Mouse (Mus musculus): Measurements from ENCODE around the gene Zfp513. TPM values are rescaled to one million over a fixed set of nuclear protein-coding genes. Genes with fewer than 3 reads are reported as not detected.

The Zfp513 gene
- polyA plus RNA-seq, 1 experiment: 65.0 TPM

- TF ChIP-seq POLR2A (IDR thresholded peaks at IDR 0.05; ENCODE audit: low read depth, low read length) (no peak), CTCF (IDR thresholded peaks at IDR 0.05; ENCODE audit: extremely low read depth, insufficient read length, insufficient replicate concordance, low read depth, low read length) (no peak)
- no peak overlapping the region for H3K4me3 ChIP-seq (ENCODE audit: low read depth, low read length)
- H3K4me1 ChIP-seq (ENCODE audit: control insufficient read depth, insufficient read depth, insufficient read length, low read length): no peaks in the 10 kb centered on the region
- H3K27ac ChIP-seq (ENCODE audit: insufficient read depth, low read depth, low read length): no peak overlapping the region
- H3K27me3 ChIP-seq (ENCODE audit: control insufficient read depth, insufficient read depth, low read length): no peaks in the 10 kb centered on the region
- WGBS: 62% methylated on average over 1 of the region's 1 CpGs
- H3K36me3 ChIP-seq (ENCODE audit: control insufficient read depth, insufficient read depth, low read length): no peaks in the 10 kb centered on the region
These were observed 24.5 kb upstream of the Zfp513 start for GRCm38 (mm10) chr5:31226641-31227040.

GRCm38 (mm10) chr5:31222696-31223095 is 20.6 kb upstream of the Zfp513 start:
- TF ChIP-seq POLR2A (IDR thresholded peaks at IDR 0.05; ENCODE audit: low read depth, low read length) (no peak), CTCF (IDR thresholded peaks at IDR 0.05; ENCODE audit: extremely low read depth, insufficient read length, insufficient replicate concordance, low read depth, low read length) (no peak)
- WGBS: 97% methylated on average over 9 of the region's 9 CpGs

DNA sequence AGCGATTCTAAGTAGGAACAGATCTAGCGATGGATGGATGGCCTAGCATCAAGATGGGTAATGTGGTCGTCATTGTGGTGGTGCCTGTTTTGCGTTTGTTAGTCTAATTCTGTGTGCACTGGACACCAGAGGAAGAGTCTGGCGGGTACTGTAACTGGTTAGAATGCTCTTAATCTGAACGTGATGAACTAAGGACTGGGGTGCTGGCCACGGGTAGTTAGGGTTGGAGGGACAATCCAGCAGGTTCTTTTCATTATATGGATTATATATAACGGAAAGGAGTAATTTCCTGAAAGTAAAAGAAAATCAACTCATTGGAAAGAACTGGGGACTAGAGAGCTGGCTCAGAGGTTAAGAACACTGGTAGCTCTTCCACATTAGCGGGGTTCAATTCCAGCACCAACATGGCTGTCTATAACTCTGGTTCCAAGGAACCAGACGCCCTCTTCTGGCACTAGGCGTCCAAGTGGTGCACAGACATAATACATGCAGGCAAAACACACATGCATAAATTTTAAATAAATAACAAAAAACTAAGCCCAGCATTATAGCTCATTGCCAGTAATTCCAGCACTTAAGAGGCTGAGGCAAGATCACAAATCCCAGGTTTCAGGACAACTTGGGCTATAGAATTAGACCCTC is 19.3 kb upstream of the Zfp513 start:
- Histone ChIP-seq H3K4me3 (ENCODE audit: low read depth, low read length) (peak overlapping the region; percentile 84), H3K36me3 (ENCODE audit: control insufficient read depth, insufficient read depth, low read length) (no peaks in the 10 kb centered on the region), H3K27me3 (ENCODE audit: control insufficient read depth, insufficient read depth, low read length) (no peaks in the 10 kb centered on the region), H3K4me1 (ENCODE audit: control insufficient read depth, insufficient read depth, insufficient read length, low read length) (peaks cover 3% of the 10 kb centered on the region; the same call in 1 of the 2 replicates), H3K27ac (ENCODE audit: insufficient read depth, low read depth, low read length) (peak overlapping the region; percentile 50)
- 21% methylated on average over 11 of the region's 11 CpGs for WGBS
- TF ChIP-seq CTCF (IDR thresholded peaks at IDR 0.05; ENCODE audit: extremely low read depth, insufficient read length, insufficient replicate concordance, low read depth, low read length) (peak; percentile 23; the same call in 1 of the 2 replicates), POLR2A (IDR thresholded peaks at IDR 0.05; ENCODE audit: low read depth, low read length) (no peak)

More at GRCm38 (mm10) chr5:31222696-31223095, 20.6 kb upstream of the Zfp513 start:
- H3K27me3 ChIP-seq (ENCODE audit: control insufficient read depth, insufficient read depth, low read length): no peaks in the 10 kb centered on the region
- H3K27ac ChIP-seq (ENCODE audit: insufficient read depth, low read depth, low read length): no peak overlapping the region
- H3K36me3 ChIP-seq (ENCODE audit: control insufficient read depth, insufficient read depth, low read length): no peaks in the 10 kb centered on the region
- H3K4me1 ChIP-seq (ENCODE audit: control insufficient read depth, insufficient read depth, insufficient read length, low read length): peaks cover 3% of the 10 kb centered on the region; the same call in 1 of the 2 replicates
- no peak overlapping the region for H3K4me3 ChIP-seq (ENCODE audit: low read depth, low read length)

GRCm38 (mm10) chr5:31220448-31221303 is 18.6 kb upstream of the Zfp513 start, which contains the start of gene Ppm1g:
Ppm1g (minus strand) TSS chr5:31220687.
- Histone ChIP-seq H3K36me3 (ENCODE audit: control insufficient read depth, insufficient read depth, low read length) (peaks cover under 1% of the 10 kb centered on the region; the same call in 1 of the 2 replicates), H3K4me3 (ENCODE audit: low read depth, low read length) (peak within 1 kb of the TSS; percentile 84), H3K4me1 (ENCODE audit: control insufficient read depth, insufficient read depth, insufficient read length, low read length) (peaks cover 3% of the 10 kb centered on the region; the same call in 1 of the 2 replicates), H3K27me3 (ENCODE audit: control insufficient read depth, insufficient read depth, low read length) (no peaks in the 10 kb centered on the region), H3K27ac (ENCODE audit: insufficient read depth, low read depth, low read length) (peak within 1 kb of the TSS; percentile 70)
- peak; percentile 79 for TF ChIP-seq POLR2A (IDR thresholded peaks at IDR 0.05; ENCODE audit: low read depth, low read length)
- TF ChIP-seq CTCF (IDR thresholded peaks at IDR 0.05; ENCODE audit: extremely low read depth, insufficient read length, insufficient replicate concordance, low read depth, low read length): peak; percentile 21; the same call in 1 of the 2 replicates
- WGBS: under 1% methylated on average over 70 of the region's 70 CpGs

GRCm38 (mm10) chr5:31219911-31220447 is 17.9 kb upstream of the Zfp513 start:
- peaks cover 2% of the 10 kb centered on the region; the same call in 1 of the 2 replicates for H3K36me3 ChIP-seq (ENCODE audit: control insufficient read depth, insufficient read depth, low read length)
- H3K4me3 ChIP-seq (ENCODE audit: low read depth, low read length): peak overlapping the region; percentile 84
- H3K27ac ChIP-seq (ENCODE audit: insufficient read depth, low read depth, low read length): peak overlapping the region; percentile 70
- H3K4me1 ChIP-seq (ENCODE audit: control insufficient read depth, insufficient read depth, insufficient read length, low read length): peaks cover 3% of the 10 kb centered on the region; the same call in 1 of the 2 replicates
- H3K27me3 ChIP-seq (ENCODE audit: control insufficient read depth, insufficient read depth, low read length): no peaks in the 10 kb centered on the region
- under 1% methylated on average over 40 of the region's 40 CpGs for WGBS
- no peak for TF ChIP-seq POLR2A (IDR thresholded peaks at IDR 0.05; ENCODE audit: low read depth, low read length)
- no peak for TF ChIP-seq CTCF (IDR thresholded peaks at IDR 0.05; ENCODE audit: extremely low read depth, insufficient read length, insufficient replicate concordance, low read depth, low read length)

DNA sequence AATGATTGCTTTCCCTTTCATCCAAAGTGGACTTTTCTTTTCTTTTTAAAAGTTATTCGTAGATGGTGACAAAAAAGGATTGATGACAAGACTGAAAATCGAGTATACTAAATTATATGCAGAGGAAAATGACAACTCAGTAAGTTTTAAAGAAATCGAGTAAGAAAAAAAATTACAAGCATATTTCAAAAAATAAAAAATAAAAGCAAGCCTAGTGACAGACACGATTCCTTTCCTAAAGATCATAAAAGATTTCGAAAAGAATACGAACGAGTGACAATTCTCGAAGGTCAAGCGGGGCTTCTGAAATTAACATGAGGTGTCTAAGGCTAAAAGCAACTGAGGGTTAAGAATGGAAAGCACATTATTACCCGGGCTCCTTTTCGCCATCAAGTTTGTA is 17.4 kb upstream of the Zfp513 start:
- TF ChIP-seq CTCF (IDR thresholded peaks at IDR 0.05; ENCODE audit: extremely low read depth, insufficient read length, insufficient replicate concordance, low read depth, low read length): no peak
- no peak for TF ChIP-seq POLR2A (IDR thresholded peaks at IDR 0.05; ENCODE audit: low read depth, low read length)
- Histone ChIP-seq H3K36me3 (ENCODE audit: control insufficient read depth, insufficient read depth, low read length) (peaks cover 2% of the 10 kb centered on the region; the same call in 1 of the 2 replicates), H3K4me1 (ENCODE audit: control insufficient read depth, insufficient read depth, insufficient read length, low read length) (peaks cover 3% of the 10 kb centered on the region; the same call in 1 of the 2 replicates), H3K4me3 (ENCODE audit: low read depth, low read length) (peak overlapping the region; percentile 84), H3K27ac (ENCODE audit: insufficient read depth, low read depth, low read length) (peak overlapping the region; percentile 70), H3K27me3 (ENCODE audit: control insufficient read depth, insufficient read depth, low read length) (no peaks in the 10 kb centered on the region)
- under 1% methylated on average over 11 of the region's 11 CpGs for WGBS
